Comparison of ENCODE assay signal across 8 mouse cellular contexts in genomic region chr9:60713616-60714015, GRCm38 (mm10). TPM values are rescaled to one million over a fixed set of nuclear protein-coding genes. Genes with fewer than 3 reads are reported as not detected.
A peak's percentile ranks its signal among the peaks of the same experiment; 100 is the strongest.
DNase-seq lines count a peak whose midpoint lies in the region; ATAC-seq and TF ChIP-seq lines count a peak whose summit lies in the region.

No protein-coding gene starts in this region.

- WGBS in lung, postnatal 0 days: 41% methylated on average over 4 of the region's 4 CpGs
- WGBS in limb, embryonic 11.5 days: 44% methylated on average over 4 of the region's 4 CpGs
- 54% methylated on average over 4 of the region's 4 CpGs for WGBS in stomach, embryonic 16.5 days

- H3K4me3 ChIP-seq in lung, postnatal 0 days (ENCODE audit: low read depth, low read length): peak overlapping the region; percentile 51; the same call in 1 of the 2 replicates
- H3K4me3 ChIP-seq in limb, embryonic 11.5 days (ENCODE audit: low read depth, low read length): peak overlapping the region; percentile 64
- H3K4me3 ChIP-seq in stomach, embryonic 16.5 days (replicated peaks; ENCODE audit: low read length): peak overlapping the region; percentile 62

- H3K36me3 ChIP-seq in lung, postnatal 0 days (ENCODE audit: insufficient read depth, low read length): no peaks in the 10 kb centered on the region
- no peaks in the 10 kb centered on the region for H3K36me3 ChIP-seq in limb, embryonic 11.5 days (ENCODE audit: control insufficient read depth, insufficient read depth, low read length)
- H3K36me3 ChIP-seq in stomach, embryonic 16.5 days (ENCODE audit: control insufficient read depth, insufficient read depth, low read length): no peaks in the 10 kb centered on the region

- H3K9ac ChIP-seq in lung, postnatal 0 days (replicated peaks; ENCODE audit: low read depth): no peak overlapping the region
- H3K9ac ChIP-seq in limb, embryonic 11.5 days (ENCODE audit: low read length): peak overlapping the region; percentile 78
- H3K9ac ChIP-seq in stomach, embryonic 16.5 days (ENCODE audit: low read length): peak overlapping the region; percentile 81; the same call in 1 of the 2 replicates

- no peak for TF ChIP-seq CTCF in lung, postnatal 0 days (IDR thresholded peaks at IDR 0.05)

- no peaks in the 10 kb centered on the region for H3K9me3 ChIP-seq in lung, postnatal 0 days (ENCODE audit: low read length)
- H3K9me3 ChIP-seq in limb, embryonic 11.5 days (ENCODE audit: control insufficient read depth, low read length): no peaks in the 10 kb centered on the region
- H3K9me3 ChIP-seq in stomach, embryonic 16.5 days (replicated peaks; ENCODE audit: control insufficient read depth, low read length): no peaks in the 10 kb centered on the region

- ATAC-seq in lung, postnatal 0 days: no peak
- no peak for ATAC-seq in limb, embryonic 11.5 days (ENCODE audit: insufficient number of reproducible peaks, low FRiP score, low TSS enrichment, low read depth)
- ATAC-seq in stomach, embryonic 16.5 days (ENCODE audit: insufficient read depth, low FRiP score): no peak
- ATAC-seq in megakaryocyte, adult 5-6 weeks (ENCODE audit: poor library complexity, severe bottlenecking): no peak

- H3K27me3 ChIP-seq in lung, postnatal 0 days (replicated peaks; ENCODE audit: insufficient read depth, low read length): no peaks in the 10 kb centered on the region
- 0 out of 2 replicates have a peak, but pooled peaks cover 5% of the 10 kb centered on the region for H3K27me3 ChIP-seq in limb, embryonic 11.5 days (ENCODE audit: control insufficient read depth, insufficient read depth, low read length)
- H3K27me3 ChIP-seq in stomach, embryonic 16.5 days (ENCODE audit: control insufficient read depth, insufficient read depth, low read length): no peaks in the 10 kb centered on the region

- no peak overlapping the region for H3K27ac ChIP-seq in lung, postnatal 0 days (ENCODE audit: low read length)
- no peak overlapping the region for H3K27ac ChIP-seq in limb, embryonic 11.5 days (replicated peaks; ENCODE audit: low read depth, low read length)
- H3K27ac ChIP-seq in stomach, embryonic 16.5 days (ENCODE audit: low read length): no peak overlapping the region

- intact Hi-C loops in gastrocnemius, postnatal 36 days (cut with DNase I): no loop called here

- no peak for TF ChIP-seq EP300 in lung, postnatal 0 days (IDR thresholded peaks at IDR 0.05)

- H3K4me1 ChIP-seq in lung, postnatal 0 days (ENCODE audit: insufficient read depth, low read depth, low read length): no peaks in the 10 kb centered on the region
- no peaks in the 10 kb centered on the region for H3K4me1 ChIP-seq in limb, embryonic 11.5 days (ENCODE audit: control insufficient read depth, insufficient read depth, low read length)
- H3K4me1 ChIP-seq in stomach, embryonic 16.5 days (ENCODE audit: control insufficient read depth, insufficient read depth, low read length): no peaks in the 10 kb centered on the region

- DNase-seq in adrenal gland, adult 2 months: peak; percentile 5
- no peak for DNase-seq in adrenal gland, postnatal 4 days (ENCODE audit: low spot score in 2 of 2)
- no peak for DNase-seq in lung, postnatal 0 days (ENCODE audit: low spot score)
- no peak for DNase-seq in lung, postnatal 14 days
- DNase-seq in limb, embryonic 11.5 days (ENCODE audit: low spot score): no peak
- no peak for DNase-seq in gastrocnemius, postnatal 36 days

- peak overlapping the region; percentile 98 for H3K4me2 ChIP-seq in lung, postnatal 0 days (replicated peaks; ENCODE audit: low read depth, low read length)
- H3K4me2 ChIP-seq in limb, embryonic 11.5 days (ENCODE audit: low read depth, severe bottlenecking): peak overlapping the region; percentile 99
- peak overlapping the region; percentile 91 for H3K4me2 ChIP-seq in stomach, embryonic 16.5 days (ENCODE audit: low read depth, low read length)

RNA-seq across cellular contexts. Expression of gene Larp6, which starts 0.8 kb away (rescaled TPM):
- total RNA-seq in adrenal gland, adult 2 months (2021): 1 to 10 TPM; 2.0 to 3.6 TPM
- polyA plus RNA-seq in adrenal gland, adult 2 months (2012; rRNA removed): 1.4 and 1.5 TPM in 2 replicates
- total RNA-seq in adrenal gland, postnatal 4 days (2021): 1 to 10 TPM; 3.8 to 4.1 TPM
- polyA plus RNA-seq in lung, postnatal 0 days (2015; fragmentation: Nextera tagmentation; extraction: Ambion mirVana): 0.73 and 1.1 TPM in 2 replicates
- 1.3 and 2.1 TPM in 2 replicates for polyA plus RNA-seq in limb, embryonic 11.5 days (2014; fragmentation: Nextera tagmentation; extraction: Ambion mirVana)
- polyA plus RNA-seq in stomach, embryonic 16.5 days (2015; fragmentation: Nextera tagmentation; extraction: Ambion mirVana): 1.8 and 1.9 TPM in 2 replicates
- not detected in 2 replicates for total RNA-seq in megakaryocyte, adult 5-6 weeks (2015)
- 0.33 TPM in 1 of 2 replicates, not detected in the other for total RNA-seq in megakaryocyte, adult 5-6 weeks (2017)
- total RNA-seq in gastrocnemius, postnatal 36 days (2021): 1 to 10 TPM; 1.1 to 1.3 TPM

RNA-seq across cellular contexts. Expression of gene Lrrc49, which starts 25.7 kb away (rescaled TPM):
- total RNA-seq in adrenal gland, adult 2 months (2021): 10 to 100 TPM; 13.8 to 15.7 TPM
- 2.8 and 2.9 TPM in 2 replicates for polyA plus RNA-seq in adrenal gland, adult 2 months (2012; rRNA removed)
- total RNA-seq in adrenal gland, postnatal 4 days (2021): 10 to 100 TPM; 38.0 to 39.5 TPM
- 8.3 and 9.0 TPM in 2 replicates for polyA plus RNA-seq in lung, postnatal 0 days (2015; fragmentation: Nextera tagmentation; extraction: Ambion mirVana)
- polyA plus RNA-seq in limb, embryonic 11.5 days (2014; fragmentation: Nextera tagmentation; extraction: Ambion mirVana): 26.5 and 28.1 TPM in 2 replicates
- 17.7 and 19.0 TPM in 2 replicates for polyA plus RNA-seq in stomach, embryonic 16.5 days (2015; fragmentation: Nextera tagmentation; extraction: Ambion mirVana)
- 2.8 and 3.0 TPM in 2 replicates for total RNA-seq in megakaryocyte, adult 5-6 weeks (2015)
- total RNA-seq in megakaryocyte, adult 5-6 weeks (2017): 3.6 and 5.1 TPM in 2 replicates
- total RNA-seq in gastrocnemius, postnatal 36 days (2021): 1 to 10 TPM; 2.1 to 2.6 TPM
